Mouse (Mus musculus): ENCODE data around the gene Zfp266.
A peak's percentile ranks its signal among the peaks of the same experiment; 100 is the strongest.

The Zfp266 gene

GRCm38 (mm10) chr9:20491858-20492526 is 29.2 kb downstream of the Zfp266 start:
- DNase-seq = peak; percentile 21

- no peak for DNase-seq
Observed at GRCm38 (mm10) chr9:20489536-20489935, 31.7 kb downstream of the Zfp266 start.

DNA sequence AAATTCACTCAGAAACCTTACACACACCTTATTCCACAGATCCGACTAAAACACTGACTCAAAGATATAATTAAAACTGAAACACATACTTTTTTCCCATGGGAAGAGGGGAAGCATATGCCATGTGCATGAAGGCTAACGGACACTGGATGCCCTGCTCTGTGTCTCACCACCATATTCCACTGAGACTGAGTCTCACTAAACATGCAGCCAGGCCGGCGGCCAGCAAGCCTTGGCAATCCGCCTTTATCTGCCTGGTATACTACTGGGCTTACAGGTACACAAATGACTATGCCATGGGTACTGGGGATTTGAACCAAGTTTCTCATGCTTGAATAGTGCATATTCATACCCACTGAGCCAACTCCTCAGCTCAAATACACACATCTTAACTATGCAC is 41.8 kb downstream of the Zfp266 start:
- DNase-seq = no peak

GRCm38 (mm10) chr9:20476632-20477031 is 44.6 kb downstream of the Zfp266 start:
- no peak for DNase-seq

DNA sequence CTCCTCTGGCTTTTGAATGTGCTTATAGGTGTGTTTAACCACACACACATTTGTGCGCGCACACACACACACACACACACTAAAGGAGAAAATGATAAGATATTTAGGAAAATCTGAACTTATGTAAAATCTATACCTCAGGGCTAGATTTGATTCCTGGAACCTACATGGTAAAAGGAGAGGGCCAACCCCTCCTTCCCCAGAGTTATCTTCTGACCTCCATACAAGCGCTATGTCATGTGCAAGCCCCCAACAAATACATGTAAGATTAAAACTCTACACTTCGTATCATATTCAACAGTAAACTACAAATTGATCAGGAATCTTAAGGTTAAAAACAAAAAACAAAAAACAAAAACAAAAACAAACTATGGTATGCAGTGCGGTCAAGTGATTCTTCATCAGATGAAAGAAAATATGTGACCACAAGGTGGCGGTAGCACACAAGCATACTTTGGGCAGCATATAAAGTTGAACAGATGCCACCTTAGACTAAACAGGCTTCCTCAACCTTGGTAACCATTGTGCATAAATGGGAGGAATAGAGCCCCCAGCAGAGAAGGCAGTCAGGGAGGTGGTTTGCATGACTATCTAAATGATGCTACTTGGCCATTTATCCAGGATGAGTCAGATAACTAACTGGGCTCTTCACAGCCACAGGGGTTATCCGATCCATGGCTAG is 54.3 kb downstream of the Zfp266 start:
- peak; percentile 48 for DNase-seq

DNA sequence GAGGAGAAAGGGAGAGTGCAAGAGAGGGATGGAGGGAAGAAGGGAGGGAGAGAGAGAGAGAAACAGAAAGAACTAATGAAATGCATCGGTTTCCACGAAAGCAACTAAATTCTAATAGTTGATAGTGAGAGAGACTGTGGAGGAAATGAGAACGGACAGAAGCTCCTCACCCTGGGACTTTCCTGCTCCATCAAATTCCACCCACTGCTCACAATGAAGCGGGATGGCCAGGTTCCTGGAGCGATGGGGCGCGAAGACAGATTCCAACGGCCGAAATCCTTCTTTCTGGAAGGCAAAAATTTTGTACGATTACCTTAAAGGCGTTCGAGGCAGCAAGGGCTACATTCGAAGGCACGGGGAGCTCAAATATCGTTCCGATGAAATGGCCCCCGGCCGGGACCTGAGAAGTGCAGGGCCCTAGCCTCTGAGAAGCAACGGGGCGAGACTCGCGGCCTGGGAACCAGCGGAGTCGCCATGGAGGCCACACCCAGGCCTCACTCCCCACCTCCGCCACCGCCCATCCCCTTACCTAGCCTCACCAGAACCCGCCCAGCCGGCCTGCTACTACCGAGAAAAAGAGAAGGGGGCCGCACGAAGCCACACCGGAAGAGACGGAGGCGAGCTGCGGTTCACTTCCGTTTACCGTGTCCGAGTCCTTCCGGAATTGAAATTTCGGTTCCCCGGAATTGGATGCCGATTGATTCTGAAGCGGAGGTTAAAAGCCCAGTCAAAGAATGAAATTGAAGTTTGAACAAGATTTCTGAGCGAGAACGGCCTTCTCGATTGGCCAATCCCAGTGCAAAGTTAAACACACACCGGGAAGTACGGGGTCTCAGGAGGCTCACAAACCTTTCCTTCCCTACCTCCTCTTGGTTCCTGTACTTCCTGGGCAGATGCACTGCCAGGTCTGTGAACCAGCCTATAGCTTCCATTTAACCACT is 61.6 kb downstream of the Zfp266 start, which contains the start of gene Zfp26:
TSS of gene Zfp26 (minus strand) at position 786 of the 941 bp plus-strand sequence.
- peak; percentile 77 for DNase-seq

DNA sequence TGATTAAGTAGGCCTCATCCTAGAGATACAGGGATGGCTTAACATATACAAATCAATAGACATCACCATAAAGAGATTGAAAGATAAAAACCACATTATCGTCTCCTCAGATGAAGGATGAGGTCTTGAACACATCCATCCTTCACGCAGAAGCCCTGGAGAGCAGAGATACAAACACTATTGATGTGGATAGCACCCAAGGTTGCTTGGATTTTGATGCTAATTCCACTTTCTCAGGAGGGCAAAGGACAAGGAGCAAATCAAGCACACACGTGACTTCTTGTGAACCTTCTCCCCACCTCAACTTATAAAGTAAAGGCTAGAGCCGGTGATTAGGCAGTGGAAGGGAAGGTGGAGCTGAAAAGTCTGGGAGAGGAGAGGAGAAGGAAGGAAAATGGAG is 67.6 kb downstream of the Zfp266 start:
- DNase-seq = no peak

DNA sequence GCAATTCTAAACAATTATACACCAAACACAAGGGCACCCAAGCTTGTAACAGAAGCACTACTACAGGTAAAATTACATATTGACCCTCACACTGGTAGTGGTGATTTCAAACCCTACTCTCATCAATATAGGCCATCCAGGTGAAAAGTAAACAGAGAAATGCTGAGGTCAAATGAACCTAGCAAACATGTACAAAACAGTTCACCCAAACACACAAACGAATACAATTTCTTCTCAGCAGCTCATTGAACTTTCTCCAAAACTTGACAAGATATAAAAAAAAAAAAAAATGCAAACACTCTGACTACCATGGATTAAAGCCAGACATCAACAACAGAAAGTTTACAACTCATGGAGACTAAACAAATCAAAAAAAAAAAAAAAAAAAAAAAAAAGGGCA is 69.7 kb downstream of the Zfp266 start:
- DNase-seq = no peak
